Mouse (Mus musculus) forebrain, embryonic 13.5 days (tissue): Measurements from ENCODE around the gene Chst11. TPM values are rescaled to one million over a fixed set of nuclear protein-coding genes. Genes with fewer than 3 reads are reported as not detected.

Experiments used
- ATAC-seq: fragments of 200-750 bp; cut with Nextera tagmentation; 2 replicates; pipeline ENCODE4 v1.8.0; 2017
- H3K27ac ChIP-seq: fragments of 300-500 bp; sonication (generic); 2 replicates; pipeline ENCODE4 v1.5.1; 2015; ENCODE audit warnings: inconsistent platforms, mild to moderate bottlenecking, moderate library complexity
- H3K27me3 ChIP-seq: fragments of 300-500 bp; sonication (generic); 2 replicates; pipeline ENCODE4 v1.6.1; 2015; ENCODE audit warnings: mild to moderate bottlenecking, inconsistent platforms
- H3K36me3 ChIP-seq: fragments of 300-500 bp; sonication (generic); 2 replicates; pipeline ENCODE4 v1.6.1; 2015; ENCODE audit warnings: mild to moderate bottlenecking, inconsistent platforms; ENCODE audit not compliant: poor library complexity, severe bottlenecking
- H3K4me1 ChIP-seq: fragments of 300-500 bp; sonication (generic); 2 replicates; pipeline ENCODE4 v1.6.1; 2015; ENCODE audit warnings: inconsistent platforms
- H3K4me2 ChIP-seq: fragments of 300-500 bp; sonication (generic); 2 replicates; pipeline ENCODE4 v1.6.1; 2015; ENCODE audit warnings: inconsistent platforms, mild to moderate bottlenecking, moderate library complexity
- H3K4me3 ChIP-seq: fragments of 300-500 bp; sonication (generic); 2 replicates; pipeline ENCODE4 v1.5.1; 2015; ENCODE audit warnings: mild to moderate bottlenecking, inconsistent platforms
- H3K9ac ChIP-seq: fragments of 300-500 bp; sonication (generic); 2 replicates; pipeline ENCODE4 v1.6.1; 2015; ENCODE audit warnings: mild to moderate bottlenecking, inconsistent platforms
- H3K9me3 ChIP-seq: fragments of 300-500 bp; sonication (generic); replicated peaks from 2 replicates; pipeline ENCODE4 v1.6.1; 2016; ENCODE audit warnings: inconsistent platforms
- WGBS: fragments of 180-500 bp; shearing (Covaris S2); methylation state at CpG from one replicate; pipeline ENCODE4 v1.1.7; 2015; 5-methylcytosine and 5-hydroxymethylcytosine counted together
- polyA plus RNA-seq: library from polyadenylated mRNA; unstranded; fragments of >200 nt; fragmentation: Nextera tagmentation; extraction: Ambion mirVana; gene quantifications from 2 replicates; pipeline ENCODE4 v1.2.1, GENCODE M21; 2015

Gene Chst11
- polyA plus RNA-seq, 1 experiment from 2014 or later: 2.1 TPM

DNA sequence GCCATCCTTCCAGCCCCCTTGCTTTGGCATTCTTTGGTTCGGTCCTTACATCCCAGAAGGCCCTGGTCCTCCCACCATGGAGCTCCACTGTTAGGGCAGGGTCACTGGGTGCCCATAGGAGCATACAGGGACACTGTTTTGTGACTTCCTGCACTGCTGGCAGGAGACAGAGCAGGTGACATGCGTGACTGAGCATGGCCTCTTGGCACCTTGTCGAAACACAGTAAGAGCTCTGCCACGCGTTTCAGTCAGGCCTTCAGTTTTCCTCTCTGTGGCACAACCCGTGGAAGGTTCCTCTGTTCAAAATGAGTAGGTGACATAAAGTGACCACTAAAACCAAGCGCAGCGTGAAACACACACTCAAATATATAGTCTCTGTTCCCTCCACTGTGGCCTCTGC is 83.2 kb downstream of the Chst11 start:
- Histone ChIP-seq H3K27me3 (no peaks in the 10 kb centered on the region), H3K36me3 (no peaks in the 10 kb centered on the region), H3K9ac (no peak overlapping the region), H3K4me3 (no peak overlapping the region), H3K27ac (no peak overlapping the region), H3K4me1 (0 out of 2 replicates have a peak, but pooled peaks cover 18% of the 10 kb centered on the region), H3K4me2 (no peak overlapping the region), H3K9me3 (no peaks in the 10 kb centered on the region)
- 93% methylated on average over 8 of the region's 8 CpGs for WGBS
- ATAC-seq: no peak

DNA sequence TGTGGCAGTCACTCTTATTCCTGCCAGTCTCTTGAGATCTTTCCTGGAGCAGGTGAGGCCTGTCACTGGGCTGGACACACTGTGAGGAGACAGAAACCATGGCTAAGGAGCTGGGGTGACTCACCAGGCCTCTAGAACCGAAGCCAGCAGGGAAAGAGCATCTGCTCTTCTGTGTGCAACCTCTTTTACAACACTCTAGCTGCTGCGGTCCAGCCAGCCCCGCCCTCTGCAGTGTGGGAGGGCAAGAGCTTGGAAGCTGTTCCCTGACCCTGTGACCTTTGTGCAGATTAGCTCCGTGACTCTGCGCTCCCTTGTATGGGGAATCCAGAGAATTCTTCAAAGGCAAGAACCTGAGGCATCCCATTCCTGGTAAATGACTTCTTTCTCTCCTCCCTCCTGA is 84.5 kb downstream of the Chst11 start:
- Histone ChIP-seq H3K4me3 (no peak overlapping the region), H3K4me1 (0 out of 2 replicates have a peak, but pooled peaks cover 15% of the 10 kb centered on the region), H3K27me3 (no peaks in the 10 kb centered on the region), H3K27ac (no peak overlapping the region), H3K4me2 (no peak overlapping the region), H3K9me3 (no peaks in the 10 kb centered on the region), H3K9ac (no peak overlapping the region), H3K36me3 (no peaks in the 10 kb centered on the region)
- 15% methylated on average over 5 of the region's 5 CpGs for WGBS
- no peak for ATAC-seq

DNA sequence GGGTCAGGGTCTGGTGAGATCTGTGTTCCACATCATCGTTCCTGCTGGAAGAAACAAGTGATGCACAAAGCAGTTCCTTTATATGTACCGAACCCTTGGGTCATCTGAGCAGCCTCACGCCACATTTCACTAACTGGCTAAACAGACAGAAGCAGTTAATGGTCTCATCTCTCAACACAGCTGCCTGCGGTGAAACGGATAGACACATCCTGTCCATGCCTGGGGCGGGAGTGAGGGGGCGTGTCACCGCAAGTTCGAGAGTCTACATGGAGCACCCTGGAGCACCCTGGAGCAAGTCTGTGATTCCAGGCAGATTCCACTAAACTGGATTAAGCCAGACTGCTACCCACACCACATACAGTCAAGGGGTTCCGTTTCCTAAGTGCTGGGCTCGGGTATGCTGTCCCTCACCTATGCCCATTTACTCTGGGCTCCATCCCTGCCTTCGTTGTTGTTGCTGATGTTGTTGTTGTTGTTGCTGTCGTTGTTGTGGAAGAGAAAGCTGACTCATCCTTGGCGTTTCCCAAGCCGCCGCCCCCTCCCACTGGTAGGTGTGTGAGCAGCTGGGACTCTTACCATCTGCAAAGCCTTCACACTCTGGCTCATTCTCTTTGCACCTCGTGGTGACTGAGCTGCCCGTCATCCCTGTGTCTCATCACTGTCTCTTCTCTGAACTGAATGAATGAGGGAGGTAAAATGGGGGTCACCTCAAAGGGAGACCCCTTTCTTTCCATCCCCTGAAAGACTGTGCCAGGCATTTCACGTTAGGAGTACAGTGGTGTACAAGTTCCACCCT is 86.7 kb downstream of the Chst11 start:
- no peaks in the 10 kb centered on the region for H3K9me3 ChIP-seq
- ATAC-seq: 0 out of 2 replicates have a peak, but pooled peaks have one; percentile 54
- WGBS: 80% methylated on average over 19 of the region's 19 CpGs

DNA sequence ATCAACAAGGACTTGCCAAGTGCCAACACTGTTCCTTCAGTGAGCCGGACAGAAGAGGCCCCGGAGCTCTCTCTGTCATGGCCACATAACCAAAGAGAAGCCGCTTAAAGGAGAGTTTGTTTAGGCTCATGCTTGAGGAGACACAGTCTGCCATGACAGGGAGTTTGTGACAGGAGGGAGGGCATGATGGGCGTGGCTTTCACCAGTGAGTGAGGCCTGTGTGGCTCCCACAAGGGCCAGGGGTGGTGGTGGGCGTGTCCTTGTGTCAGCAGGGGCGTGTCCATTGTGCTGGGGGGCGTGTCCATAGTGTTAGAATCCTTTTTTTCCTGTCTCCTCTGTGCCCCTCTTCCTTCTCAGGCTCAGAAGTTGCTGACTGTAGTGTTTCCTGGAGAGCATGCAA is 87.8 kb downstream of the Chst11 start:
- no peaks in the 10 kb centered on the region for H3K9me3 ChIP-seq
- no peak for ATAC-seq
- no peaks in the 10 kb centered on the region for H3K27me3 ChIP-seq
- H3K27ac ChIP-seq: no peak overlapping the region
- H3K4me2 ChIP-seq: no peak overlapping the region
- H3K9ac ChIP-seq: no peak overlapping the region
- H3K4me1 ChIP-seq: 0 out of 2 replicates have a peak, but pooled peaks cover 8% of the 10 kb centered on the region
- 62% methylated on average over 7 of the region's 7 CpGs for WGBS
- no peaks in the 10 kb centered on the region for H3K36me3 ChIP-seq
- H3K4me3 ChIP-seq: no peak overlapping the region

More for the DNA sequence above, 86.7 kb downstream of the Chst11 start:
- Histone ChIP-seq H3K4me2 (no peak overlapping the region), H3K4me3 (no peak overlapping the region), H3K27ac (no peak overlapping the region; the same call in 1 of the 2 replicates), H3K36me3 (no peaks in the 10 kb centered on the region), H3K4me1 (0 out of 2 replicates have a peak, but pooled peaks cover 8% of the 10 kb centered on the region), H3K27me3 (no peaks in the 10 kb centered on the region), H3K9ac (no peak overlapping the region)

DNA sequence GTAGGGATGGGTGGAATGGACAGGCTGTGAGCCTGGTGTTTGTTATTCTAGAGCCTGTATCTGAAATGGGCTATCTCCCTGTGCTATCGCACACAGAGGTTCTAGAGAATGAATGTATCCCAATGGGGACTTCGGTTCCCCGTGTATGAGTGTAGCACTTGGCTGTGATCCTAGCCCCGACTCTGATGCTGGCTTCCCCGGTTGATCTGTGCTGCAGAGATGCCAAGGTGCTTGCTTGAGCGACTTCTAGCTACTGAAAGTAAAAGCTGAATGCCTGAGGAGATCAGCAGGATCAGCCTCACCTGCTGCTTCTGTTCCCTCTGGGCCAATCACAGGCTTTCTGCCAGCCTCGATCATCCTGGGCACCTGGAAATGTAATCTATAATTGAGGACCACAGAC is 91.5 kb downstream of the Chst11 start:
- Histone ChIP-seq H3K27ac (no peak overlapping the region), H3K4me3 (no peak overlapping the region), H3K9ac (no peak overlapping the region), H3K27me3 (no peaks in the 10 kb centered on the region), H3K9me3 (no peaks in the 10 kb centered on the region), H3K4me2 (no peak overlapping the region), H3K36me3 (no peaks in the 10 kb centered on the region), H3K4me1 (peaks cover 28% of the 10 kb centered on the region)
- 85% methylated on average over 7 of the region's 7 CpGs for whole genome bisulfite sequencing
- ATAC-seq: no peak

DNA sequence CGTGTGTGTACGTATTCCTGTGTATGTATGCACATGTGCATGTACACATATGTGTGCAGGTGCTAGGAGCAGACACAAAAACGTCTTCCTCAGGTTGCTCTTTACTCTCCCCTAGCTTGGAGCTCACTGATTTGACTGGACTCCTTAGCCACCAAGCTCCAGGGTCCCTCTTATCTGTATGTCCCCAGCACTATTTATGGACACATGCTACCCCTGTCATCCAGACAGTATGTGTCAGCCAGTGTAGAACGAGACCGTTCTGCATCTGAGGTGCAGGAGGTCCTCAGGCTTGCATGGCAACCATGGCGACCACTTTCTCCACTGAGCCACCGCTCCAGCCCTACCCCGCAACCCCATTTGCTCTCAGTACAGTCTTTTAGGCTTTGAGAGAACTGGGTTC is 93.4 kb downstream of the Chst11 start:
- WGBS: 87% methylated on average over 8 of the region's 8 CpGs
- H3K36me3 ChIP-seq: no peaks in the 10 kb centered on the region
- no peak overlapping the region for H3K4me2 ChIP-seq
- no peaks in the 10 kb centered on the region for H3K9me3 ChIP-seq
- ATAC-seq: no peak
- no peaks in the 10 kb centered on the region for H3K27me3 ChIP-seq
- H3K27ac ChIP-seq: no peak overlapping the region
- H3K9ac ChIP-seq: no peak overlapping the region
- peaks cover 21% of the 10 kb centered on the region for H3K4me1 ChIP-seq
- no peak overlapping the region for H3K4me3 ChIP-seq

DNA sequence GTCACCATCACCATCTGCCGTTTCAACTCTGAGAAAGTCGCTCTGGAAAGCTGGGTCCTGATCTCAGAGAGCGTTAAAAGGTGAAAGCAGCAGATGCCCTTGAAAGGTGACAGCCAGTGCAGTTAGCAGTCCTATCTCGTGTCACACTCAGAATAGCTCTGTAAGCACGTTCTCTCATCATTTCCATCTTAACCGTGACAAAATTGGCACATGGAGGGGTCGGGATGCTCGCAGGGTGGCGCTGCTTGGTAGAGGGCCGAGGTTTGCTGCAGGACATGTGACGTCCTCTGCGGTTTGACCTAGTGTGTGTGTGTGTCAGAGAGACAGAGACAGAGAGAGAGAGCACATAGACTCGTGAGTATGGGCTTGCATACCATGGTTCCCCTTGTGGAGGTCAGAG is 94.5 kb downstream of the Chst11 start:
- 85% methylated on average over 13 of the region's 13 CpGs for WGBS
- Histone ChIP-seq H3K4me3 (no peak overlapping the region), H3K36me3 (no peaks in the 10 kb centered on the region), H3K9ac (no peak overlapping the region), H3K4me2 (no peak overlapping the region), H3K4me1 (peaks cover 21% of the 10 kb centered on the region), H3K27ac (no peak overlapping the region), H3K27me3 (no peaks in the 10 kb centered on the region), H3K9me3 (no peaks in the 10 kb centered on the region)
- no peak for ATAC-seq

DNA sequence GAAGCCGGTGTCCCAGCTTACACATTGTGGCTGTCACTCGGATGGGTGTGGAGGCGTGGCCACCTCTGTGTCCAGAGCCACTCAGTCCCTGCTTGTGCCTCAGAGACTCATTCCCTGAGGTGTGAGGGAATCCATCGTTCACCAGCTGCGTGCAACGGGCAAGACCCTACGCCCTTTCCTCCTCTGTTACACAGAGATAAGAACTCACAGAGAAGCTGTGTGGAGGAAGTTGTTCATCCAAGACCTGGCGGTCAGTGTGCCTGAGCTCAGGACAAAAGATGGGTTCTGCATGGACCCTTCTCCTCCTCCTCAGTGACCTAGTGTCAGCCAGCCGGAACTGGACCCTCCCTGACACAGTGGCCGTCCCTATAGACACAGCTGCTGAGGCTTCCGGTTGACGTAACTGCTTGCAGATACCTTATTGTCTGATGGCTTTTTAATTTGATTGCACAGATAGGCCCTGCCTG is 95.0 kb downstream of the Chst11 start:
- H3K4me3 ChIP-seq: no peak overlapping the region
- H3K36me3 ChIP-seq: no peaks in the 10 kb centered on the region
- 48% methylated on average over 12 of the region's 12 CpGs for WGBS
- H3K9me3 ChIP-seq: no peaks in the 10 kb centered on the region
- H3K9ac ChIP-seq: no peak overlapping the region; the same call in 1 of the 2 replicates
- ATAC-seq: no peak
- peaks cover 21% of the 10 kb centered on the region for H3K4me1 ChIP-seq
- no peak overlapping the region for H3K4me2 ChIP-seq
- H3K27me3 ChIP-seq: no peaks in the 10 kb centered on the region
- H3K27ac ChIP-seq: no peak overlapping the region

DNA sequence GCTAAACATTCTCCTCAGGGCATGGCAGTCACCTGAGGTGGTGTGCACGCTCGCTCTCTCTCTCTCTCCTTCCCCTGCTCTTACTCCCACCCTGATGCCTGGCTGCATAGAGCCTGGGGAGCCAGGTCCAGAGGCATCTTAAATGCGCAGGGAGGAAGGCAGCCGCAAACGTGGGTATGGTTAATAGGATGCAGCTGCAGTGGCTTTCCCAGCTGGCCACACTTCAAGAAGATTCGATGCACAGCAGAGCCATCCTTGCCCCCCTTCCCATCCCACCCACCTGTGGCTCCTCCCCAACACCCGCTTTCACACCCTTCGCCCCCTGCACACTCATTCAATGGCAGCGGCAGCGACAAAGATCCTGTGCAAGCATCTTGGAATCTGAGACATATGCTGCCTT is 95.6 kb downstream of the Chst11 start:
- 35% methylated on average over 10 of the region's 10 CpGs for WGBS
- Histone ChIP-seq H3K4me1 (peaks cover 21% of the 10 kb centered on the region), H3K9me3 (no peaks in the 10 kb centered on the region), H3K36me3 (no peaks in the 10 kb centered on the region), H3K4me2 (peak overlapping the region; percentile 10; the same call in 1 of the 2 replicates), H3K27me3 (no peaks in the 10 kb centered on the region), H3K27ac (0 out of 2 replicates have a peak overlapping the region, but pooled peaks have one; percentile 11), H3K4me3 (no peak overlapping the region), H3K9ac (peak overlapping the region; percentile 26; the same call in 1 of the 2 replicates)
- peak; percentile 57 for ATAC-seq

DNA sequence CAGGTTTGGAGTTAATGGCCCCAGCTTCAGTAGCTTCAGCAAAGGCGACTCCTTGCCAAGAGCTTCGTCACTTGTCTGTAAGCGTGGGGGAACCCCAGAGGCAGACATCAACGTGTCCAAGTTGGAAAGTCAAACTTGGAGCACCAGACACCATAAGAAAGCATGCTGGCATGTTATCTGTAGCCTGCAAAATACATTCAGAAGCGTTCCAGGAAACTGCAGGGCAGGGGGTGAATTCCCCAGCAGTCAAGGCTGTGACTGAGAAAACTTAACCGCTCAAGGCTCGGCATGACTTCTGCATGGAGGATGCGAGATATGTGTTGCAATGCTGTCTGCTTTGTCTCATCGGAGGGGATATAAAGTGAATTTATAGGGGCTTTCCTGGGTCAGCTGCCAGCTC is 98.6 kb downstream of the Chst11 start:
- no peak overlapping the region for H3K4me2 ChIP-seq
- no peak overlapping the region for H3K27ac ChIP-seq
- no peak overlapping the region for H3K9ac ChIP-seq
- H3K36me3 ChIP-seq: no peaks in the 10 kb centered on the region
- peaks cover 34% of the 10 kb centered on the region for H3K4me1 ChIP-seq
- 78% methylated on average over 9 of the region's 9 CpGs for WGBS
- no peaks in the 10 kb centered on the region for H3K27me3 ChIP-seq
- no peak overlapping the region for H3K4me3 ChIP-seq
- no peaks in the 10 kb centered on the region for H3K9me3 ChIP-seq
- ATAC-seq: no peak

DNA sequence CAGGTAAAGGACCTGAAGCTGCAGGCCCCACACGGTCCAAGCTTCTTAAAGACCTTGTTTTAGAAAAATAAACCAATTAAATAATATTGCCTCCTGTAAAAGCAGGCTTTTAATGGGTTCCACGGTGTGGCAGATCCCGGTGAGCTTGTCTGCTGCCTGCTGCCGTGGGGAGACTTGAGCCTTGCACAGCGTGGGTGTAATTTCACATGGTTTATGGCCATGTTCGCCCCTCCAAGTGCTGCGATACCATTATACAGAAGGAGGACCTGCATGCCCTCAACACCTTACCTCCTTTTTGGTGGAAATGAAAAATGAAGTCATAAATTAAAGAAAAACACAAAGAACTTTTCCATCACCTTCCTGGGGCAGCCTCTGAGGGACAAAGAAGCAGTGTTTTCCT is 103.0 kb downstream of the Chst11 start:
- H3K27me3 ChIP-seq: no peaks in the 10 kb centered on the region
- H3K27ac ChIP-seq: 0 out of 2 replicates have a peak overlapping the region, but pooled peaks have one; percentile 14
- no peak overlapping the region for H3K4me3 ChIP-seq
- no peak overlapping the region for H3K4me2 ChIP-seq
- WGBS: 71% methylated on average over 7 of the region's 7 CpGs
- no peaks in the 10 kb centered on the region for H3K36me3 ChIP-seq
- peaks cover 16% of the 10 kb centered on the region for H3K4me1 ChIP-seq
- no peak for ATAC-seq
- no peak overlapping the region for H3K9ac ChIP-seq
- H3K9me3 ChIP-seq: no peaks in the 10 kb centered on the region

DNA sequence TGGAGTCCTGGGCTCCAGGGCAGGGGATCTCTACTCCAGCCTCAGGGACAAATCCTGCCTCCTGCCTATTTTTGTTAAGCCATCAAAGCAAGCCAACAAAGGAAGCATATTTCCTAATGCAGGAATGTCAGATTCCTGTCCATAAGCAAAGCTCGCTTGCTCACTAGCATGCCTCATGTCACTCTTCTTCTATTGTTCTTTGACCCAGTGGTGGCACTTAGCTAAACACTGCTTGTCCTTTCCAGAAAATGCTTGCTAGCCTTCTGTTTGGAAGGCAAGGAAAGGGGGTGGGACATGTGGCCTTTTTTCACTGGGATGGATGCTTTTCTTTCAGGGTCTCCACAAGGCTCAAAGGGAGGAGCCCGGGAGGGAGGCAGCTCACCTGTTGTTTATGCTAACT is 103.5 kb downstream of the Chst11 start:
- H3K4me3 ChIP-seq: no peak overlapping the region
- no peaks in the 10 kb centered on the region for H3K36me3 ChIP-seq
- ATAC-seq: no peak
- H3K27me3 ChIP-seq: no peaks in the 10 kb centered on the region
- H3K4me2 ChIP-seq: no peak overlapping the region
- 40% methylated on average over 2 of the region's 2 CpGs for WGBS
- H3K9ac ChIP-seq: no peak overlapping the region
- H3K9me3 ChIP-seq: no peaks in the 10 kb centered on the region
- 0 out of 2 replicates have a peak overlapping the region, but pooled peaks have one; percentile 14 for H3K27ac ChIP-seq
- H3K4me1 ChIP-seq: peaks cover 16% of the 10 kb centered on the region
